ENCODE assay signal across 9 mouse cellular contexts in genomic region chr3:82145978-82146377, GRCm38 (mm10). TPM values are rescaled to one million over a fixed set of nuclear protein-coding genes. Genes with fewer than 3 reads are reported as not detected.
DNase-seq lines count a peak whose midpoint lies in the region; ATAC-seq and TF ChIP-seq lines count a peak whose summit lies in the region.
"Had no signal": no experiment of that assay in that cellular context is flagged by ENCODE, and none has a peak within 500 bp of the region (broad histone marks: within the 10 kb centered on the region; RNA-seq: fewer than 3 reads in every experiment).

No protein-coding gene starts in this region.

- DNase-seq in heart, adult 11 months = no peak
- DNase-seq in midbrain, embryonic 14.5 days = no peak
- DNase-seq in thymus, postnatal 25 days = no peak

- no peak for TF ChIP-seq CTCF in cortical plate, adult 2 months (IDR thresholded peaks at IDR 0.05; ENCODE audit: extremely low read depth, insufficient read depth, low read length)

- peak overlapping the region; percentile 79 for H3K4me3 ChIP-seq in heart, embryonic 13.5 days
- peak overlapping the region; percentile 82; the same call in 1 of the 2 replicates for H3K4me3 ChIP-seq in cortical plate, adult 2 months (ENCODE audit: insufficient read depth, low read length)
- peak overlapping the region; percentile 54 for H3K4me3 ChIP-seq in hindbrain, embryonic 13.5 days
- H3K4me3 ChIP-seq in midbrain, embryonic 14.5 days (replicated peaks; ENCODE audit: low read depth, low read length) = peak overlapping the region; percentile 44; the same call in 1 of the 2 replicates

- no peak for ATAC-seq in heart, embryonic 13.5 days (ENCODE audit: extremely low read depth, insufficient number of reproducible peaks, low FRiP score, low TSS enrichment)
- no peak for ATAC-seq in hindbrain, embryonic 13.5 days (ENCODE audit: low FRiP score)
- no peak for ATAC-seq in midbrain, embryonic 14.5 days (ENCODE audit: low FRiP score, low TSS enrichment)
- no peak for ATAC-seq in erythroid progenitor cell, adult 5-6 weeks (replicated peaks; ENCODE audit: low FRiP score, poor library complexity, severe bottlenecking)
- ATAC-seq in inflammation-experienced regulatory T-cells, adult 6 months = no peak

- peaks cover 44% of the 10 kb centered on the region for H3K4me1 ChIP-seq in heart, embryonic 13.5 days
- H3K4me1 ChIP-seq in cortical plate, adult 2 months (ENCODE audit: control insufficient read depth, insufficient read depth, low read length) = no peaks in the 10 kb centered on the region
- peaks cover 14% of the 10 kb centered on the region for H3K4me1 ChIP-seq in hindbrain, embryonic 13.5 days (replicated peaks)
- 0 out of 2 replicates have a peak, but pooled peaks cover 3% of the 10 kb centered on the region for H3K4me1 ChIP-seq in midbrain, embryonic 14.5 days (ENCODE audit: control insufficient read depth, insufficient read depth, low read length)

- peak overlapping the region; percentile 86 for H3K4me2 ChIP-seq in heart, embryonic 13.5 days
- peak overlapping the region; percentile 98 for H3K4me2 ChIP-seq in hindbrain, embryonic 13.5 days
- peak overlapping the region; percentile 81 for H3K4me2 ChIP-seq in midbrain, embryonic 14.5 days (ENCODE audit: low read length)

- peak overlapping the region; percentile 89; the same call in 1 of the 2 replicates for H3K9ac ChIP-seq in heart, embryonic 13.5 days
- no peak overlapping the region for H3K9ac ChIP-seq in hindbrain, embryonic 13.5 days
- H3K9ac ChIP-seq in midbrain, embryonic 14.5 days (replicated peaks; ENCODE audit: low read length) = no peak overlapping the region

- H3K27me3 ChIP-seq in heart, embryonic 13.5 days (replicated peaks) = no peaks in the 10 kb centered on the region
- 0 out of 2 replicates have a peak, but pooled peaks cover 6% of the 10 kb centered on the region for H3K27me3 ChIP-seq in hindbrain, embryonic 13.5 days
- H3K27me3 ChIP-seq in midbrain, embryonic 14.5 days (ENCODE audit: control insufficient read depth, insufficient read depth, low read length) = no peaks in the 10 kb centered on the region

- peak overlapping the region; percentile 91; the same call in 1 of the 2 replicates for H3K27ac ChIP-seq in heart, embryonic 13.5 days (replicated peaks)
- no peak overlapping the region for H3K27ac ChIP-seq in cortical plate, adult 2 months (ENCODE audit: insufficient read depth, low read length)
- no peak overlapping the region for H3K27ac ChIP-seq in hindbrain, embryonic 13.5 days
- H3K27ac ChIP-seq in midbrain, embryonic 14.5 days (replicated peaks; ENCODE audit: low read depth, low read length) = no peak overlapping the region

- no peaks in the 10 kb centered on the region for H3K9me3 ChIP-seq in heart, embryonic 13.5 days
- H3K9me3 ChIP-seq in hindbrain, embryonic 13.5 days = no peaks in the 10 kb centered on the region
- no peaks in the 10 kb centered on the region for H3K9me3 ChIP-seq in midbrain, embryonic 14.5 days (ENCODE audit: control insufficient read depth, low read length)

- no peak for TF ChIP-seq POLR2A in cortical plate, adult 2 months (IDR thresholded peaks at IDR 0.05; ENCODE audit: extremely low read depth, insufficient read depth, low read length)

- H3K36me3 ChIP-seq in heart, embryonic 13.5 days = no peaks in the 10 kb centered on the region
- H3K36me3 ChIP-seq in hindbrain, embryonic 13.5 days = no peaks in the 10 kb centered on the region
- no peaks in the 10 kb centered on the region for H3K36me3 ChIP-seq in midbrain, embryonic 14.5 days (ENCODE audit: control insufficient read depth, insufficient read depth, low read length)

RNA-seq across cellular contexts. Expression of gene Gucy1a1, which starts 0.4 kb away (rescaled TPM):
- 52.2 and 54.2 TPM in 2 replicates for polyA plus RNA-seq in heart, embryonic 13.5 days (2015; fragmentation: Nextera tagmentation; extraction: Ambion mirVana)
- polyA plus RNA-seq in cortical plate, adult 2 months (2012; rRNA removed) = 41.3 and 45.0 TPM in 2 replicates
- polyA plus RNA-seq in hindbrain, embryonic 13.5 days (2015; fragmentation: Nextera tagmentation; extraction: Ambion mirVana) = 13.4 and 15.3 TPM in 2 replicates
- 18.9 and 19.9 TPM in 2 replicates for polyA plus RNA-seq in midbrain, embryonic 14.5 days (2014; fragmentation: Nextera tagmentation; extraction: Ambion mirVana)
- 1.4 TPM in 1 of 2 replicates, not detected in the other for total RNA-seq in erythroid progenitor cell, adult 5-6 weeks (2015; ENCODE audit: low replicate concordance)
- not detected in 2 replicates for total RNA-seq in erythroid progenitor cell, adult 5-6 weeks (2017; ENCODE audit: low replicate concordance)
- 10 to 100 TPM in 2 of 3 experiments, 1 to 10 TPM in 1; 1.7 to 12.3 (median 10.1) TPM for polyA plus RNA-seq in inflammation-experienced regulatory T-cells, adult 6 months (2017; shearing (Covaris generic))
- polyA plus RNA-seq: C2C12 had no signal
